Mouse (Mus musculus): ENCODE data around the gene Xkr7.

Gene Xkr7

GRCm38 (mm10) chr2:153032973-153033372, 1.3 kb downstream of the Xkr7 start:
- DNase-seq (ENCODE audit: low read depth, low spot score), result no peak

DNA sequence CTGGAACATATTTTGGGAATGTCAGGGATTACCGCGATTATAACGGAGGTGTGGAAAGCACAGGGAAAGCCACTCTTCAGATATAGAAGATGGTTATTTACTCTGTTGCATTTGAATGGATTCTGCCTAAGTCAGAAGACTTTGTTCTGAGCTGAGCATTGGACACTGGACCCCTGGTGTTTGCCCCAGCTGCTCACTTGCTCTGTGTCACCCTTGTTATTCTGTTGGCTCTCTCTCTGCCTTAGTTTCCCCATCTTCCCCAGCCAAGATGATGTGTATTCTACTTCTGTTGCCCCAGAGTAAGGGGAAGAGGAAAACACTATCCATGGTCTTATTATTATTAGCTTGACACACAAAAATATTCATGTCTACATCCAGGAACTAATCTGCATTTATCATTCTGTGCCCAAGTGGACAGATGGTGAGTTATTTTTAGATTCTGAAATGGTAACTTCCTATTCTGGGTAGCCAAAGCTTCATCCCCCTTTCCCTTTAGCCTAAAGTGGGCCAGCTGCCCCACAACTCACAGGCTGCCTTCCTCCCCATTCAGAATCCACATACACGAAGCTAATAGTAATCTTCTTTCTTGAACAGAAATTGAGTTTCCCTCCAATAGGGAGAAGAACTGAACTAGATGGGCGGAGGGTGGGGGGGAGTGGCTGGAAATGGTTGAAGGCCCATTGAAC, 2.0 kb downstream of the Xkr7 start:
- DNase-seq (ENCODE audit: low read depth, low spot score), result no peak

DNA sequence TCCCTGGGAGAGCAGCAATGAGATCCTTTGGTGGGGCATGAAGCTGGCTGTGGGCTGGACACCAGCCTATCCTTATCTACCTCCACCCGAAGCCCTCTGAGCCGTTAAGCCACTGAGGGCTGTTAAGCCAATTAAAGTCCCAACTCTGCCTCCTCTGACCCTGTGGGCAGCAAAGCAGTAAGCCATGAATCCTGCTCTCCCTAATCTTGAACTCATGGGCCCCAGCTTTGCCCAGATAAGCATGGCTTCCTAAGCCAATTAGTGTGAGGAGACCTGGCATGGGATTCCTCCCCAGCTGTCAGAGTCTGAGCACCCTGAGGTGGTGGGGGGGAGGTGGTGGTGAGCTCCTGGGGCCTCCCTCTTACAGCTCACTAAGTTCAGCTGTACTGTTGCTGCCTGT, 5.0 kb downstream of the Xkr7 start:
- DNase-seq (ENCODE audit: low read depth, low spot score), result no peak

- DNase-seq (ENCODE audit: low read depth, low spot score), result no peak
Measured at GRCm38 (mm10) chr2:153043886-153044285, 12.2 kb downstream of the Xkr7 start.

GRCm38 (mm10) chr2:153045884-153046299, 14.2 kb downstream of the Xkr7 start:
- no peak for DNase-seq (ENCODE audit: low read depth, low spot score)

DNA sequence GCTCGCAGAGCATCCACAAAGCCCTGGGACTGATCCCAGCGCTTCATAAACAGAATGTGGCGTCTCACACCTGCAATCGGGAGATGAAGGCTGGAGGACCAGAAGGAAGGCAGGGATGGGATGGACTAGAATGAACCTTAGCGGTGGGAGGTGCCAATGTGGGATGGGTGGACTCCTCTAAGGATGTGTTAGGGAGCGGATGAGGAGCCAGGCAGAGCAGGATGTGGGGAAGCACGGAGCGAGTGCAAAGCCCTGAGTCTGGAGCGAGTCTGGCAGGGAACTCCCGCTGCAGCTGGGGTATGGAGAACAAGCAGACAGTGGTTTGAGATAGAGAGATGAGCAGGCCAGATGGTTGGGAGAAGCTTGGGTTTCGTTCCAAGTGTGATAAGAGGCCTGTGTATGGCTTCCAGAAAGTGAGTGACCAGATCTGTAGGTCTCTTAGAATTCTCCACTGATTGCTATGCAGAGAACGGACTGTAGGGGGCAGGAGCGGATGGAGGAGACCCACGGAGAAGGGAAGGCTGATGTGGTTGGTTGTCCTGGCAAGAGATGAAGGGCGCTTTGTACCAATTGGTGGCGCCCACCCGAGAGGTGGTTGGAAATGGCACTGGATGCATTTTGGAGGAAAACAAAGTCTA, 16.3 kb downstream of the Xkr7 start:
- peak; percentile 56 for DNase-seq (ENCODE audit: low read depth, low spot score)

DNA sequence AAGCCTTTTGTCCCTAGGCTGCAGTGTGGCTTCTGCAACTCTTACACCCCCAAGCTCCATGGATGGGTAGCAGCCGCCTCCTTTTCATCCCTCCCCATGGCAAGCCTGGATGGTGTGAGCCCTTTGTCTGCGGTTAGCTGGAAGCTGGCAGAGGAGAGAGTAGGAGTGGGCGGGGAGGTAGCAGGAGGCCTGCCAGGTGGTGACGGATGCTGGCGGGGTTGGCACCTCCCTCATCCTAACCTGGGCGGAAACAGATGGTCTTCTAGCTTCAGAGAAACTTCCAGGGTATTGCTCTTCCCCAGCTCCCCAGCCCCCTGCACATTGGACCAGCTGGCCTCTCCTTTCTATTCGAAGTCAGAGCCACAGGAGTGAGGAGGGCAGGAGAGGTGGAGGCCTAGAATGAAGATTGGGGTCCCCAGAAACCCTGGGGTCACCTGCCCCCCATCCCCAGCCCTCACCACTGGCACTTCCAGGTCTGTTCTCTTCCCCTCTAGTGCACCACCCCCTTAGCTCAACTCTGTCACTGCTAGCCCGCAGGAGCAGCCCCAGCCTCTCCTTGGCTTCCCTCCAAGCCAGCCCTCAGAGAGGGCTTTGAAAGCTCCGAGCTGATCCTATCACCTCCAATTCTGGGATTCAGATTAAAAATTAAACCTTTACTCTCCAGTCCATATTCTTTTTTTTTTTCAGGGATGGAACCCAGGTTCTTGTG, 17.8 kb downstream of the Xkr7 start:
- no peak for DNase-seq (ENCODE audit: low read depth, low spot score)

GRCm38 (mm10) chr2:153049997-153050358, 18.3 kb downstream of the Xkr7 start:
- DNase-seq (ENCODE audit: low read depth, low spot score), result no peak

DNA sequence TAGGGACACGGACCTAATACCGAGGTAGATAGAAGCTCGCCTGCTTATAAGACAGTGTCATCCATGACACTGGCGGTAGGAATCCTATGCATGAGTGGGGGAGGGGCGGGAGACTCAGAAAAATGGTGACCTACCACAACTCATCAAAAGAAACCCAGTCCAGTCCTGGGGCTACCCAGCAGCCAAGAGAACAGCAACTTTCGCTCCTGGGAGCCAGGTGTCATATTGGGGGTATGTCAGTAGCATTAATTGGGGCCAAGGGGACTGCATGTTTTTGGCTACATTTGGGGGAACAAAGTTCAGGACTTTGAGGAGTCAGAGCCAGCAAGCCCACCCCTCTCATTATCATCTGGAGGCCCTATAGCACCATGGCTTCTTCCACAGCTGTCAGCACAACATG, 19.4 kb downstream of the Xkr7 start:
- no peak for DNase-seq (ENCODE audit: low read depth, low spot score)

GRCm38 (mm10) chr2:153051537-153051936, 19.9 kb downstream of the Xkr7 start:
- DNase-seq (ENCODE audit: low read depth, low spot score), result no peak

- DNase-seq (ENCODE audit: low read depth, low spot score), result no peak
Measured at GRCm38 (mm10) chr2:153052700-153053351, 21.2 kb downstream of the Xkr7 start.

GRCm38 (mm10) chr2:153053896-153054295, 22.2 kb downstream of the Xkr7 start:
- DNase-seq (ENCODE audit: low read depth, low spot score), result no peak

DNA sequence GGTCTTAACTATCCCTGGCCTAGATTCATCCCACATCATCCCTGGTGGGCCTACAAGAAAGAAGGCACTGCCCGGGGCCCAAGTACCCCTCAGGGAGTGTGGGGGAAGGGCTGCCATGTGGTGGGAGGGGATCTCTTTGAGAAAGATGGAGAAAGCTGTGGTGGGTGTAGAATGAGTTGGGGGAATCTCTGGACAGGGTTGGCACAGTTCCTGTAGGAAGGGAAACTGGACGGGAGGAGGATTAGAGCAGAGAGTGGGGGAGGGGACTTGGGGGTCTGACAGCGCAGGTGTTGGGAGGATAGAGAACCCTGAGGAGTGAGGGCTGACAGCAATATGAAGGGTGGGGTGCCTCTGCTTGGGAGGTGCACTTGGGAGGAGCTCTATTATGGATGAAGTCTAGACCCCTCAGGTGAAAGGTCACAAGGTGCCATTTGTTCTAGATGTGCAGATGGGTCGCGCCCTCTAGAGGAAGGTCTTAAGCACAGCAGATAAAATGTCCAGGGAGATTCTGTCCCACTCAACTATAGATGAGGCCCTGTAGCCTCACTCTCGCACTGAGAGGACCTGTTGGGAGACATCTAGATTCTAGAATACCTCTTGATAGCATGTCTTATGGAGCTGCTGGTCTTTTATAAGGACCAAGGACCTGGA, 23.7 kb downstream of the Xkr7 start:
- no peak for DNase-seq (ENCODE audit: low read depth, low spot score)

GRCm38 (mm10) chr2:153058365-153058764, 26.7 kb downstream of the Xkr7 start:
- no peak for DNase-seq (ENCODE audit: low read depth, low spot score)

GRCm38 (mm10) chr2:153060216-153060615, 28.6 kb downstream of the Xkr7 start:
- no peak for DNase-seq (ENCODE audit: low read depth, low spot score)

DNA sequence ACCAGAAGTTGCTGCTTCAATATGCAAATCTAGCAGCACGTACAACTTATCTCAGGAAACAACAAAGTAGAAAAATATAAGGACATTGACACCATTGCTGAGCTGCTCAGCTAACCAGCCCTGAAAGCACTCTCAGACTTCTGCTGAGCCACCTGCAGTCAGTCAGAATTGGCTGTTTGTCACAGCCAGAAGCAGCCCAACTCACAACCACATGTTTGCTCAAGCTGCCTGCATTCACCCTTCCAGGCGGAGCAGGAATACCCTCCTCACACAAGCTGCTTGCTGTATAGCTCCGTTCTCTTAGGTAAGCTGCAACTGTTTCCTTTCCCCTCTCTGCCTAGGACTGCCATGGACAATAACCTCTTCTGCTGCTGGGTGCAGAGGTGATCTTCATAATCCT, 31.7 kb downstream of the Xkr7 start:
- no peak for DNase-seq (ENCODE audit: low read depth, low spot score)

DNA sequence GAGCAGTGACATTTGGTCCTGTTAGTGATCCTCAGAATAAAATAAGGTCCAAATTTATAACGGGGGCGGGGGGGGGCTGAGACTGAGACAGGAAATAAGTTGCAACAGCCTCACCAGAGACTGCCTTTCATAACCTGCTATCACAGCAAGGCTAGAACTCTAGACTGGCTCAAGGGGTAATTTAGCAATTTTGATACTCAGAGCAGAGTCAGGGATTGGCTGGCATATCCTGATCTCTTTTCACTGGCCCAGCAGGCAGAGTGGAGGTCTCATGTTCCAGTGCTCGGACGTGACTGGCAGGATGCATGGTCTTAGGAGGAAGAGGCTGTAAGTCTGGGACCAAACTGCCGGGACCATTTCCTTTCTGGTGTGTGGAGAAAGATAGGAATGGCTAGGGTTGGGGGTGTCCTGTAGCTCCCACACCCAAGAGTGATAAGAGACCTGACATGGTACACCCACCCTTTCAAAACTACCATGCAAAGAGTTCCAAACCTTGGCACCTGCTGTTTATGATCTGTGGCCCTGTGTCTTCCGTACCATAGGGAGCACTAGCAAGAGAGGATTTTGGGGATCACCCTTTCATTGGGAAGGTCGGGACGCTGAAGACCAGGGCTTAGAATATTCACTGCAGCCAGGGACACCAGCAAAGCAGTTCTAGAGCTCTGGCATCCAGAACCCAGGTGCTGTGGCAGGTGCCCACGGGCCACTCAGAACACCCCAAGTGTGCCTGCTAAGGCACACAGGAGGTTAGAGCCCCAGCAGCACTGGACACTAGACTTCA, 32.7 kb downstream of the Xkr7 start:
- no peak for DNase-seq (ENCODE audit: low read depth, low spot score)

DNA sequence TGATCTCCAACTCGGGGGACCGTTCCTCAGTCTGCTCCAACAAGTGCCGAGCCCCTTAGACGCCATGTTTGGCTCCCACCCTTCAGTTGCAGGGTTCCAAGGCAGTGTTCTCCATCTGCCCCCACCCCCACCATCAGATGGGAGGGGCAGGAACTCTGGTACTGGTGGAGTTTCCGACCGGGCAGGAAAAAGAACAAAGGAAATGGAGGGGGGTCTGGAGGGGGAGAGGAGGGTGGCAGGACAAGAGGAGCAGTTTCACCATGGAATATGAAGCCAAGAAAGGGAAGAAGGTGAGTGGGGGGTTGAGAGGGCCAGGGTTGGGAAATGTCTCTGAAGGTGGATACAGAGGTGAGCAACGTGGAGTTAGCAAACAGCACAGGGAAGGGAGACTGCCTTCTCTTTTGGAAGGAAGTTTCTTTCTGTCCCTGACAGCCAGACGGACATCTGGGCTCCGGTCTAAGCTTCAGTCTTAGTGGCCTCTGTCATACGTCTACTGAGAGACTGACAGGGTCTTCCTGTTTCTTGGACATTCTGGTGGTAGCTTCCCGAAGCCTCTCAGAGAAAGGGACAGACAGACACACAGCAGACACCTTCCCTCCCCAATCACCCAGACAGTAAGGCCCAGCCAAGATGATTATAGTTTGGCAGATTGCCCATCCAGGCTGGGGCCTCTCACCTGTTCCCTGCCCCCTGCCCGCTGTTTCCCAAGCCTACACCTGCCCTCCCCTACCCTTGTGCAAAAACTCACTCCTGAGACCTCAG, 34.3 kb downstream of the Xkr7 start, which contains the start of gene Ccm2l:
Gene Ccm2l, plus strand, starts transcription at position 209 of the 762 bp plus-strand sequence.
- no peak for DNase-seq (ENCODE audit: low read depth, low spot score)

DNA sequence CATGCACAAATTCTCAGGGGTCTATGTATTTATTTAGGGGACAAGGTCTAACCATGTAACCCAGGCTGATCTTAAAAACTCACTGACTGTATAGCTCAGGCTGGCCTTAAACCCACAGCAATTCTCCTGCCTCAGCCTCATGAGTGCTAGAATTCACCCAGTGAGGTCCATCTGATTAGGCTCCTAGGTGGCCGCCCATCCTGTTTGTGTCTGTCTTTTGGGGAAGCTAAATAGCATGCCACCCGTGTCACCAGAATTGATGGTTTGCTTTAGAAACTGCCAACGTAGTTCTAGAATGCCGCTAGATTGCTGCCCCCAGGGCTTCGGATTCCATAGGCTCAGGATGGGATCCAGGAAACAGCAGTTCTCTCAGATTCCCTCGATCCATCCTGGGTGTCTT, 35.3 kb downstream of the Xkr7 start:
- DNase-seq (ENCODE audit: low read depth, low spot score), result no peak

DNA sequence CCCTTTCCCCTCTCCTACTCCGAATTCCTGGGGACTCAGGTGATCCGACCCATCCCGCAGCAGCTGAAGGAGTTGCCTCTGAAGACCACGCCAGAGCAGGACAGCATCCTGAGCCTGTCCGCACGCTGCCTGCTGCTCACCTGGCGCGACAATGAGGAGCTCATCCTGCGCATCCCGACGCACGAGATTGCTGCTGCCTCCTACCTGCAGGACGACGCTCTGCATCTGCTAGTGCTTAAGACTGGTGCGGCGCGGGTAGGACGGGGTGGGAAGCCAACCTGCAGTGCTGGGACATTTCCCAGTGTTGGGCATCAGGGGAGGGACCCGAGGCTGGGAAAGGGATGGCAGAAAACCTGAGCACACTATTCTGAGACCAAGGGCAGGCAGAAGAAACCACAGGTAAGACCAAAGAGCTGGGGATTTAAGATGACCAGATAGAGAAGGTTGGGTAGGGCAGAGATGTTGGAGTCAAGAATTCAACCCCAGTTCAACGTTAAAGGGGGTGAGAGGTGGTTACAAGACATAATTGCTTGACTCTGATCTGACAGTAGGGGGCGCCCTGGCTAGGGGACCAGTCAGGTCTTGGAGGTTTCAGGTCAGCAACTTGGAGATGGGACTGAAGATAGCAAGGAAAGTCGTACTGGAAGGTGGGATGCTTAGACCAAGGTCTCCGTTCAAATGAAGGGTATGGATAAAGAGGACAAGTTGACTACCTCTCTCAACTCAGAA, 39.3 kb downstream of the Xkr7 start:
- no peak for DNase-seq (ENCODE audit: low read depth, low spot score)
